Mouse (Mus musculus) right cerebral cortex, postnatal 14 days (tissue): Measurements from ENCODE around the gene Phf1.
"Not testable (repeated sequence)": the region's sequence is repeated elsewhere in the genome, so short reads cannot be mapped to it uniquely, and the experiment has no call there.

Experiments used
- DNase-seq: peaks from one replicate; pipeline ENCODE4 v3.0.0; 2022

Gene Phf1

GRCm38 (mm10) chr17:26951406-26951805 is 18.6 kb downstream of the Phf1 start:
- peak; percentile 91 for DNase-seq

- DNase-seq: peak; percentile 13
These were observed 19.4 kb downstream of the Phf1 start for GRCm38 (mm10) chr17:26951952-26952877.

- no peak for DNase-seq
These were observed 20.3 kb downstream of the Phf1 start for GRCm38 (mm10) chr17:26953201-26953600.

- DNase-seq: no peak
These were observed 20.9 kb downstream of the Phf1 start for GRCm38 (mm10) chr17:26953726-26954125.

GRCm38 (mm10) chr17:26956309-26956708 is 23.5 kb downstream of the Phf1 start:
- no peak for DNase-seq

GRCm38 (mm10) chr17:26956895-26957294 is 24.0 kb downstream of the Phf1 start:
- DNase-seq: no peak

- DNase-seq: no peak
These were observed 25.0 kb downstream of the Phf1 start for GRCm38 (mm10) chr17:26957872-26958271.

GRCm38 (mm10) chr17:26958880-26959279 is 26.0 kb downstream of the Phf1 start:
- DNase-seq: no peak

GRCm38 (mm10) chr17:26959815-26960214 is 27.0 kb downstream of the Phf1 start:
- DNase-seq: no peak

GRCm38 (mm10) chr17:26961572-26962240 is 28.9 kb downstream of the Phf1 start:
- no peak for DNase-seq

GRCm38 (mm10) chr17:26966993-26967392 is 34.1 kb downstream of the Phf1 start:
- DNase-seq: no peak

GRCm38 (mm10) chr17:26967477-26967876 is 34.6 kb downstream of the Phf1 start:
- DNase-seq: no peak

- no peak for DNase-seq
These were observed 35.4 kb downstream of the Phf1 start for GRCm38 (mm10) chr17:26968200-26968611.

- no peak for DNase-seq
These were observed 36.4 kb downstream of the Phf1 start for GRCm38 (mm10) chr17:26969257-26969656.

GRCm38 (mm10) chr17:26970221-26970620 is 37.4 kb downstream of the Phf1 start:
- no peak for DNase-seq

GRCm38 (mm10) chr17:26971247-26971905 is 38.5 kb downstream of the Phf1 start:
- DNase-seq: no peak

GRCm38 (mm10) chr17:26972107-26972506 is 39.3 kb downstream of the Phf1 start:
- DNase-seq: no peak

GRCm38 (mm10) chr17:26972703-26973574 is 40.1 kb downstream of the Phf1 start, which contains the start of gene Zbtb9:
Gene Zbtb9, plus strand, starts transcription at chr17:26973167.
- DNase-seq: peak; percentile 95

- DNase-seq: no peak
These were observed 41.7 kb downstream of the Phf1 start for GRCm38 (mm10) chr17:26974547-26974946.

GRCm38 (mm10) chr17:26975415-26975814 is 42.6 kb downstream of the Phf1 start:
- no peak for DNase-seq

GRCm38 (mm10) chr17:26977354-26977753 is 44.5 kb downstream of the Phf1 start:
- not testable (repeated sequence) for DNase-seq

- no peak for DNase-seq
These were observed 46.6 kb downstream of the Phf1 start for GRCm38 (mm10) chr17:26979426-26979825.
